Mouse (Mus musculus): ENCODE results near the gene Inka1. TPM values are rescaled to one million over a fixed set of nuclear protein-coding genes. Genes with fewer than 3 reads are reported as not detected.

The Inka1 gene
- 27.4 and 29.9 TPM in 2 replicates for polyA plus RNA-seq (2012; rRNA removed)

DNA sequence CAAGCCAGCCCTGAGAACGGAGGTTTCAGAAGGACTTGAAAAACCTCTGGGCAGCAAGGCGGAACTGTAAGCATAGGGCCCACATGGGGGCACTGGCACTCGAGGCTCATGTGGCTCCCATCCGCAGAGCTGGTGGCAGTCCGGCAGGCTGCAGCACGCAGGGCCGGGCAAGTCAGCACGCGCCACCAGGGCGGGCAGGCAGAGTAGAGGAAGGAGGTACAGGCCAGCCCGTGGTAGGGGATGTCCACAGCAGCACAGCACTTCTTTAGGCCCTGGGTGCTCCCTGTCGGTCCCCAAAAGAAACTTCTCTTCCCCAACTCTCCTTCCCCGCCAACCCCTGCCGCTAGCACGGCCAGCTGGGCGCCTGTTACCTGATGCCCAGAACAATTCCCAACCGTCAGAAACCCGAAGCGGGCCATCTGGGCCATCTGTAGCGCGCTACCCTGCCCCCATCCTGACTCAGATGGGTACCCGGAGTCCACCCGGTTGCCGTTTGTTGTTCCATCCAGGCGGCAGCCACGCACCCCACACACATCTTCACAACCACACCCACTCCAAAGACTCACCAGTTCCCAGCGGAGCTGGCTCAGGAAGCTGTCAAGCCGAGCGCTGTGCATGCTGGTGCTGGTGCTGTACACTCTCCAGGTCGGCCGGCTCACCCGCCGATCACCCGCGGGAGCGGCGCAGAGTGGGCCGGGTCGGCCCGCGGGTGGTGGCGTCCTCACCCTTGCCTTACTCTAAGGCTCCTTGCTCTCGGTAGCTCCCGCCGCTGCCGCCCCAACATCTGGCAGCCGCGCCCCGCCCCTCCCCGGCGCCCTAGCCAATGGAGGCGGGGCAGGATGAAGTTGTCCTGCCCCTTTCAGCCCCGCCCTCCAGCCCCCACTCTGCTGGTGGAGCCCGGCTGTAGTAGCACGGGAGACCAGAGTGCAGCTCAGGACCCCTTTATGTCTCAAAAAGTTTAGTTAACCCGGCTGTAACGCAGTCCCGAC lies at the start of gene Inka1:
TSS of gene Inka1 (minus strand) at position 749 of the 989 bp plus-strand sequence.

DNA sequence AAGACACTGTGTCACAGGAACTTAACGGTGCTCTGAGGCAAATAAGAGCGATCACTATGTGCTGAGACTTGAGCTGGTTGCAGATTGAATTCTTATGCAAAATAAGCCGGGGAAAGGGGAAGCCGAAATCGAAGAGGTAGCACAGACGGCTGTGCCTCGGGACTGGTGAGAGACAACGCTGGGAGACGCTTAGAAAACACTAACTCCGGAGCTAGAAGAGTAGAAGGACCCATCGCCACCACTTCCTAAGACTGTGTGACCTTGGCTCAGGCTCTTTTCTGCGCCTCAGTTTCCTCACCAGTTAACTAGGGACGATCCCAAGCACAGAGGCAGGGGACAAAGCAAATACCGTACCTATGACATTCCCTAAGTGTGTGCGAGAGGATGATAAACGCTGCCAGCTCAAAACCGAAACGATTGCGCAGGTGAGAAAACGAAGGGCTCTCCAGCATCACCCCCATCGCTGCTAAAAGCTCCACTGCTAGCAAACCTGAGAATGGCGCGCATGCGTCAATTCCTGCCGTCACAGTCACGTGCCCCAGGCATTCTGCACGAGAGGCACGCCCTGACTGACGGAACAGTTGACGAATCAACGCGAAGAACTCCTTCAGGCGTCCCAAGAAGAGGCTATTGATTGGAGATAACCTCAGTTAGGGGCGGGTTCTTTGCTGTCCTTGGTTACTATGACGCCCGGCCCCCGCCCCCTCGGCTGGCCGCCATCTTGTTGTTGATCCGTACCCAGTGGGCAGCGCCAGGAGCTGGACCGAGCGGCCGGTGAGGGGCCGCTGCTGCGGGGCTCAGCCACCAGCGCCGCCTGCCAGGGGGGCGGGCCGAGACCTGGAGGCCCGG lies 16.5 kb upstream of the Inka1 start, which contains the start of gene Ip6k1:
TSS of gene Ip6k1 (plus strand) at position 580 of the 849 bp plus-strand sequence.

DNA sequence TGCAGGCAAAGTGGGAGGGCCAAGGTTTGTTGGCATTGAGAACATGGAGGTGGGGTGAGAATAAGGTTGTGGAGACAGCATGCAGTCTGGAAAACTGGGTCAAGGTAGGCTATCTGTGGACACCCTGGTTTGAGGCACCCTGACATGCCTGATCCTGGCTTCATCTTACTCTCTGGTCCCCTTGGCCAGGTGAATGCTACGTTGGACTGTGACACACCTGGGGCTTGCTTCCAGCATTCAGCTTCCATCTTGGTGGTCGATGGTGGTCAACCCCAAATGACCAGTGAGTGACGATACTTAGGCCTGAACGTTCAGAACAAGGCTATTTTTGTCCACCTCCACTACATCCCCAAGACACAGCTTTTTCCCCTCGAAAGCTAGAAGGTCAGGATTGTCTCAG lies 10.4 kb upstream of the Inka1 start, which contains the start of gene Gm20662:
TSS of gene Gm20662 (plus strand) at position 301 of the 400 bp plus-strand sequence.

DNA sequence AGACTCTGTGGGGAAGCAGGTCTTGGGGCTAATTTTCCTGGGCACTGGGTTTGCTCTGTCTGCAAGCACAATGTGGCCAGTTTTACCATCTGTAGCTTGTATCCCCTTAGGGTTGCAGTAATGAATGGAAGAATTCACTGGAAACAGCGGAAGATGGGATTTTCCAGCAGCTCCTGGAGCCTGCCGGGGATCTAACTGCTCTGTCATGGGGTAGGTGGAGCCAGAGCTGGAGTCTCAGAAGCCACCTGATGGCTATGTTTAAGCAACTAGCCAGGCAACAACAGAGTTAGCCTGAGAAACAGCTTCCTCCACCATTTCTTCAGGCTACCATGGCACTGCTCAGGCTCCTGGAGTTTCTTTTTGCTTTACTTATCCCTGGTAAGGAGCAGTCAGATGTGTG lies 6.5 kb upstream of the Inka1 start, which contains the start of gene Cdhr4:
TSS of gene Cdhr4 (plus strand) at position 301 of the 400 bp plus-strand sequence.

DNA sequence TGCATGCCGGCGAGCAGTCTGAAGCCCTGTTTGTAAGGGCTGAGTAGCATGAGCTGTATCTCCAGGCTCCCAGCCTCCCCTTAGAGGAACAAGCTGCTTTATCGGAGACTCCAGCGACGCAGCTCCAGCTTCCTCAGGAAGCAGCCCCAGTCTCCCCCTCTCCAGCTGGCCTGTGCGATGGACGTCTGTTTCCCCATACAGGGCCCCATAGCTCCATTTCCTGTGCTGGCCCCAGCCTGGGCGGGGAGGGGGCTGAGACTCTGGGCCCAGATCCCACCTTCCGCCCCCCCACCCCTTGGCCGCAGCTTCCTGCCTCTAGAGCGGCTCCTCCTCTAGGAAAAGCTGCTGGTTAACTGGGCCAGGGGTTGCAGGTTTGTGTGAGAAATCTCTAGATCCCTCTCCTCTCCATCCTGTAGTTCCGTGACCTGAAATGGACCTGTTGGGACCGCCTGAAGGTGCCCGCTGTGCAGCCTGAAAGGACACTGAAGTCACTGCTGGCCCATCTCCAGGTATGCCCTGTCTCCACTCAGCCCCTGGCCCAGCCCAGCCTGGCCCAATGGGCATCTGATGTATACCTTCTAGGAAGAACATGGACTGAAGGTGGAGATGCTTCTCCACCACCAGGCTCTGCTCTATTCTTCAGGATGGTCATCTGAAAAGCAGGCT lies 2.9 kb downstream of the Inka1 start, which contains the start of gene Gm20661:
TSS of gene Gm20661 (plus strand) at position 378 of the 666 bp plus-strand sequence.

DNA sequence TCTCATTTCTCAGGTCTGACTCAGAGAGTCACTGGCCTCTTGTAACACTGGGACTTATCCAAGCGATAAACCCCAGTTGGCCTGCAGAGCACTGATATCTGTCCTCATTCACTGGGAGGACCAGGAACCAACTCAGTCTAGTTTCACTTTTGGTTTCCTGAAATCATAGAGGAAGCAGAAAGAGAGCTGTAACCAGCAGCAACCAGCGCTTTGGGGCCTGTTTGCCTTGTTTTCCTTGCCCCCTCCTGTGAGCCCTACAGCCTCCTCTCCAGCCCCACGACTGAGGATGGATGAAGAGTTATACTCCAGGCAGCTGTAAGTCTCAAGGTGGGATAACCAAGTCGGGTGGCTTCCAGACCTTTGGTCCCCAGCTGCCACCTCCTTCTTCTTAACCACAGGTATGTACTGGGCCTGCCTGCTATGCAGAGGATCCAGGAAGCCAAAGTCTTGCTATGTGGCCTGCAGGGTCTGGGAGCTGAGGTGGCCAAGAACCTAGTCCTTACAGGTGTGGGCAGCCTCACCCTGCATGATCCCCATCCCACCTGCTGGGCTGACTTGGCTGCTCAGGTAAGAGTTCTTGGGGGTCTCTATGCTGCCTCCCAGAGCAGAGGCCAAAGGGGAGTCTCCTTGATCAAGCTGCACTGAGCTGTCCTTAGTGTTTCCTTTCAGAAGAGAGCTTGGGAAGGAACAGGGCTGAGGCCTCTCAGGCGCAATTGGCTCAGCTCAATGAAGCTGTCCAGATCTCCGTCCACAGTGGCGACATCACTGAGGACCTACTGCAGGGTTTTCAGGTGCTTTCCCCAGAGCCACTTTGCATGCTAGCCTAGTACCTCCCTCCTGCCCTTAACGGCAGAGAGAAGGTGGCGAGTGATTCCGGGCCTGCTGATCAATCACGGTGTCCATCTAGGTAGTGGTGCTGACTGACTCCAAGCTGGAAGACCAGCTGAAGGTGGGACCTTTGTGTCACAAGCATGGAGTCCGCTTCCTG lies 10.0 kb downstream of the Inka1 start, which contains the start of gene Uba7:
TSS of gene Uba7 (plus strand) at position 107 of the 988 bp plus-strand sequence.

DNA sequence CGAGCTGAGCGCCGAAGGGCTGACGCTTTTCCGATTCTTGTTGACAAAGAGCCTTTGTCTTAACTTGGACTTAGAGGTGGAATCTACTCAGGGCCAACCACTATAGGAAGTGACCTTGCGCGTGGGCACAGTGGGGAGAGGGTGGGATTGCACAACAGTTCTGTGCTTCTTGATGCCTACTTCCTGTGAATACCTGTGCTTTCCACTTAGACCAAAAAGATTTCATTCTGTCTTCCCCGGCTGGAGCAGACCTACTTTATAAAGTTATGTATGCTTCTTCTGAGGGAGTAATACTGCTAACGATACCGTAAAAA lies 35.8 kb downstream of the Inka1 start, which contains the start of gene Traip:
TSS of gene Traip (plus strand) at position 215 of the 314 bp plus-strand sequence.

DNA sequence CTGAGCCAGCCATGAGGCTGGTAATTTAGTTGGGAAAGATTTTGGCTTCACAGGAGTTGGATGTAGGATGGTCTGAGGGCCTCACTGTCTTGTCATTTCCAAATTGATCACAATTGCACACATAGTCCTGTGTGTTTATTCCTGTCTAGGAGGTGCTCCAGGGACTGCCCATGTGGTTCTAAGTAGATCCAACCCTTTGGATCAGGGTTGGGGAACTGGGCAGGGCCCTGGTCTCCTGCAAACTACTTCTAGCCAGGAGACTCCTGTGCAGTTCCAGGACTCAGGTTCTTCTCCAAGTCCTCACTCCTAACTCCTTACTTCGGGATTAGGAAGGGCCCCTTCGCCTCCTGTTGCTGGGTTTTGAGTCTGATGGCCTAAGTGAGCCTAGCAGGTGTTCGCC lies 50.3 kb downstream of the Inka1 start, which contains the start of gene Camkv:
TSS of gene Camkv (plus strand) at position 301 of the 400 bp plus-strand sequence.

Other genes starting within 250 kb of the Inka1 start
- 38.0 and 39.9 TPM in 2 replicates for gene Rbm5, start 214.9 kb downstream of the Inka1 start, polyA plus RNA-seq (2012; rRNA removed)
- 21.5 and 22.3 TPM in 2 replicates for gene Rbm6, start 112.6 kb downstream of the Inka1 start, polyA plus RNA-seq (2012; rRNA removed)
- 3.8 and 3.9 TPM in 2 replicates for gene Mon1a, start 97.7 kb downstream of the Inka1 start, polyA plus RNA-seq (2012; rRNA removed)
- 0.98 and 1.0 TPM in 2 replicates for gene Mst1r, start 79.0 kb downstream of the Inka1 start, polyA plus RNA-seq (2012; rRNA removed)
- gene Actl11, start 57.4 kb downstream of the Inka1 start, polyA plus RNA-seq (2012; rRNA removed), result not detected in 2 replicates
- 0.10 and 0.13 TPM in 2 replicates for gene Camkv, start 50.2 kb downstream of the Inka1 start, polyA plus RNA-seq (2012; rRNA removed)
- gene Traip, start 35.7 kb downstream of the Inka1 start, polyA plus RNA-seq (2012; rRNA removed), result 6.3 and 8.5 TPM in 2 replicates
- 73.2 and 97.2 TPM in 2 replicates for gene Uba7, start 10.4 kb downstream of the Inka1 start, polyA plus RNA-seq (2012; rRNA removed)
- gene Gm20661, start 2.8 kb downstream of the Inka1 start, polyA plus RNA-seq (2012; rRNA removed), result 0.65 and 0.71 TPM in 2 replicates
- 2.4 and 3.3 TPM in 2 replicates for gene Cdhr4, start 6.6 kb upstream of the Inka1 start, polyA plus RNA-seq (2012; rRNA removed)
- gene Gm20662, start 10.5 kb upstream of the Inka1 start, polyA plus RNA-seq (2012; rRNA removed), result 0.58 and 0.95 TPM in 2 replicates
- gene Ip6k1, start 16.6 kb upstream of the Inka1 start, polyA plus RNA-seq (2012; rRNA removed), result 27.1 and 30.8 TPM in 2 replicates
- 8.2 and 9.5 TPM in 2 replicates for gene Gmppb, start 63.4 kb upstream of the Inka1 start, polyA plus RNA-seq (2012; rRNA removed)
- gene Amigo3, start 67.3 kb upstream of the Inka1 start, polyA plus RNA-seq (2012; rRNA removed), result 0.42 and 0.55 TPM in 2 replicates
- 17.8 and 19.6 TPM in 2 replicates for gene Mst1, start 94.6 kb upstream of the Inka1 start, polyA plus RNA-seq (2012; rRNA removed)
- gene Rnf123, start 97.5 kb upstream of the Inka1 start, polyA plus RNA-seq (2012; rRNA removed), result 105 and 129 TPM in 2 replicates
- gene Apeh, start 108.7 kb upstream of the Inka1 start, polyA plus RNA-seq (2012; rRNA removed), result 116 and 139 TPM in 2 replicates
- 0.86 and 0.89 TPM in 2 replicates for gene Bsn, start 204.5 kb upstream of the Inka1 start, polyA plus RNA-seq (2012; rRNA removed)